Mouse (Mus musculus) urinary bladder, adult 2 months (tissue): ENCODE results near the gene Gm5431. TPM values are rescaled to one million over a fixed set of nuclear protein-coding genes. Genes with fewer than 3 reads are reported as not detected.

Source experiments
- DNase-seq: peaks from one replicate; pipeline ENCODE4 v3.0.0; 2022; ENCODE audit warnings: low spot score
- polyA plus RNA-seq: library from polyadenylated mRNA; depleted of rRNA; stranded (reverse); fragments of >200 nt; gene quantifications from 2 replicates; pipeline ENCODE4 v1.2.3, GENCODE M21; 2012; rRNA removed

The Gm5431 gene
- polyA plus RNA-seq, 1 experiment = 0.98 TPM

DNA sequence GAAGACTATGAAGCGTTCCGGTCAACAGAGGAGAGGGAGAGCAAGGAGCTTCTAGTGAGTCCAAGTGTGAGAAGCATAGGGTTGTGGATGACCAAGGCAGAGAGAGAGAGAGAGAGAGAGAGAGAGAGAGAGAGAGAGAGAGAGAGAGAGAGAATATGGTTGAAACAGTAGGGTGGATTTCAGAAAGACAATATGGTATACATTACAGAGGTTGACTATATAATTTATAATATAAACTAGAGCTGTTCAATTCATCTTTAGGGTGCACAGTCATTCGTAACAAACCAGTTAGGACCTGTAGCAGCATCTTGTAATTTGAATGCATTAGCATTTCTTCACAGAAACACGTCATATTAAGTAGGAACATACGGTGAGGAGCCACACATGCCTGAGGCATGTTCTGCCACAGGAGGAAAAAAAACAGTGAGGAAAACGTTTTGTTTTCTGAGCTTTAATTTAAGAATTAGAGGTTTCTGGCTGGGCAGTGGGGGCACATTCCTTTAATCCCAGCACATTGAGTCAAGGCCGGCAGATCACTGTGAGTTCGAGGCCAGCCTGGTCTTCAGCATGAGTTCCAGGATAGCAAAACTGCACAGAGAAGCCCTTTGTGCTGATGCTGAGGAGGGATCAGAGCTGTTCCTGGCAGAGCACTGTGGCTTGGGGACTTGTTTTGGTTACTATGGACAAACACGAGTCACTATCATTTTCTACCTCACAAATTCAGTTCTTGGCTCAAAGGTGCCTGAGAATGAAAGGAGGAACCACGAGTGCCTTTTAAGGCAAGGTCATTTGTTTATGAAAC is 62.9 kb downstream of the Gm5431 start:
- no peak for DNase-seq

- no peak for DNase-seq
Observed at GRCm38 (mm10) chr11:48838181-48838797, 63.7 kb downstream of the Gm5431 start.

Other genes with a start within 250 kb of the Gm5431 start
- 1,217 and 1,275 TPM in 2 replicates for gene Rack1, start 101.9 kb downstream of the Gm5431 start, polyA plus RNA-seq
- gene Trim41, start 84.9 kb downstream of the Gm5431 start, polyA plus RNA-seq = 34.8 and 37.5 TPM in 2 replicates
- gene Trim7, start 76.1 kb downstream of the Gm5431 start, polyA plus RNA-seq = 14.9 and 16.1 TPM in 2 replicates
- 20.8 and 23.2 TPM in 2 replicates for gene Gm12184, start 75.6 kb downstream of the Gm5431 start, polyA plus RNA-seq
- gene Irgm1, start 30.5 kb downstream of the Gm5431 start, polyA plus RNA-seq = 30.5 and 54.8 TPM in 2 replicates
- 8.6 and 13.8 TPM in 2 replicates for gene Psme2b, start 44.0 kb upstream of the Gm5431 start, polyA plus RNA-seq
- 0.34 and 0.74 TPM in 2 replicates for gene Olfr56, start 76.7 kb upstream of the Gm5431 start, polyA plus RNA-seq
- 1.9 and 3.4 TPM in 2 replicates for gene 9930111J21Rik1, start 77.2 kb upstream of the Gm5431 start, polyA plus RNA-seq
- 0.58 and 1.5 TPM in 2 replicates for gene Gm12185, start 90.0 kb upstream of the Gm5431 start, polyA plus RNA-seq
- 6.4 and 10.5 TPM in 2 replicates for gene Tgtp1, start 92.0 kb upstream of the Gm5431 start, polyA plus RNA-seq
- gene 9930111J21Rik2, start 149.0 kb upstream of the Gm5431 start, polyA plus RNA-seq = 5.9 and 7.8 TPM in 2 replicates
- gene Tgtp2, start 162.0 kb upstream of the Gm5431 start, polyA plus RNA-seq = 17.4 and 36.5 TPM in 2 replicates
- 16.0 and 23.9 TPM in 2 replicates for gene Ifi47, start 174.4 kb upstream of the Gm5431 start, polyA plus RNA-seq
- gene Olfr1396, start 212.7 kb upstream of the Gm5431 start, polyA plus RNA-seq = 0.06 and 0.14 TPM in 2 replicates
- not detected in 2 replicates for gene Olfr1395, start 240.1 kb upstream of the Gm5431 start, polyA plus RNA-seq